Mouse (Mus musculus): Measurements from ENCODE around the gene Zfp518a.

Zfp518a gene

DNA sequence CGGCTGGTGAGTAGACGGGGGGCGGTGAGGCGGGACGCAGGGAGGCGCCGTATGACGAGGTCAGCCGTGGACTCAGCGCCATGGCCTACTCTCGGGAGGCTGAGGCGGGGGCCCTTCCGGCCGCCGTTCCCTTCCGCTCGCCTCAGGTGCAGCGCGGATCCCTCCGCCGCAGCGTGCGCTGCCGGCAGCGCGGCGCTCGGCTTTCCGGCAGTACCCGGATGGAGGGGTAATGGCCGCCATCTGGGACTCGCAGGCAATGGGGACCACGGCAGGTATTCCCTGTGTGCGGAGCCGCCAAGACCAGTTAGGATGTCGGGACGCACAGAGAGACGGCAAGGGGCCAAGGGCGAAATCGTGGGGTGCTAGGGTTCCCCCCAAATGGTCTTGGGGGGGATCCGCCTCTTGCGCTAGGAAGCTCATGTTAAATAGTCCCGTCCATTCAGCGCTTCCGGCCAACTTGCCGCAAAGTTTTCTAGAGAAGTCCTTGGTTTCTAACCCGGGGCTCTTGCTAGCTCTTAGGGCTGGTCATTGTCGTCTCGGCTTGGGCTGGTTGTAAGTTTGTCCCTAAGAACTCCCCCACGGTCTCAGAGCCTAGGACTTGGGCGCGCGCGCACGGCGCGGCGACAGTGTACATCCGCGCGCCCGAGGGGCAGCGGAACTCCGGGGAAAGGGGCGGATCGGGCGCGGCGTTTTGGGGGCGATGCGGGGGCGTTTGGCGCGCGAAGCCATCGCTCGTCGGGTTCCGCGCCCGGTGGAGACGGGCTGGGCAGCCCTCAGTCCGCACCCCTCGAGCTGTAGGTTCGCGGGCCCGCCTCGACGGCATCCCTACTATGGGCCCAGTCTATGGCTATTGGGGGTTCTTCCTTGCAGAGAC, at the start of gene Zfp518a:
Gene Zfp518a, plus strand, starts transcription at position 187 of the 874 bp plus-strand sequence.
- DNase-seq (ENCODE audit: low read depth, low spot score): peak; percentile 84

DNA sequence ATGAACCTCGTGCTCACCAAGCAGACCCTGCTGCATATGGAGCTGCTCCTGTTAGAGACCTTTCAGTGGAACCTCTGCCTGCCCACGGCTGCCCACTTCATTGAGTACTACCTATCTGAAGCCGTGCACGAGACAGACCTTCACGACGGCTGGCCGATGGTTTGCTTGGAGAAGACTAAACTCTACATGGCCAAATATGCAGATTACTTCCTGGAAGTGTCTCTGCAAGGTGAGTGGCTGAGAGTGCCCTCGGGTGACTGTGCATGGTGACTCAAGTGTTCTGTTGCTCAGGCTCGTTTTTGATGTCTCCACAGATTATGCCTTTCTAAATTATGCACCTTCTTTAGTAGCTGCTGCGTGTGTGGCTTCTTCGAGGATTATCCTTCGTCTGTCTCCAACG, 49.8 kb upstream of the Zfp518a start:
- no peak for DNase-seq (ENCODE audit: low read depth, low spot score)

- no peak for DNase-seq (ENCODE audit: low read depth, low spot score)
Observed at GRCm38 (mm10) chr19:40849391-40849790, 45.1 kb upstream of the Zfp518a start.

- no peak for DNase-seq (ENCODE audit: low read depth, low spot score)
Observed at GRCm38 (mm10) chr19:40859555-40859954, 35.0 kb upstream of the Zfp518a start.

- no peak for DNase-seq (ENCODE audit: low read depth, low spot score)
Observed at GRCm38 (mm10) chr19:40868284-40868683, 26.2 kb upstream of the Zfp518a start.

- no peak for DNase-seq (ENCODE audit: low read depth, low spot score)
Observed at GRCm38 (mm10) chr19:40869425-40870105, 24.9 kb upstream of the Zfp518a start.

- peak; percentile 94 for DNase-seq (ENCODE audit: low read depth, low spot score)
Observed at GRCm38 (mm10) chr19:40872955-40873665, 21.4 kb upstream of the Zfp518a start.

DNA sequence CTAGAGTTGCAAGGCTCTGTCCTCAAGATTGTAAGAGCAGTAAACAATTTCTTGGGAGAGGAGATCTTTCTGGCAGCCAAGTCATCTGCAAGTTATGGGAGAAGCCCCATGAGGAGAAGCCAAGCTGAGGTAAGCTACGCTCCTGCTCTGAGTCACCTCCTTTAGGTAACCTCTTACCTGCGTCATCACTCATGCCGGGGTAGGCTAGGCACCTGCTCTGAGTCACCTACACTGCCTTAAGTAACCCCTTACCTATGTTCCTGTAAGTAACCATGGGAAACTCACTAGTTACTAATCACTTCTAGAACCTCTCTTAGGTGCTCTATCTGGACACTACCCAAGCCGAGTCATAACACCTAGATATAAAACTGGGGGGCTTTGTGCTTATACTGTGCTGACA, 12.8 kb upstream of the Zfp518a start:
- no peak for DNase-seq (ENCODE audit: low read depth, low spot score)

DNA sequence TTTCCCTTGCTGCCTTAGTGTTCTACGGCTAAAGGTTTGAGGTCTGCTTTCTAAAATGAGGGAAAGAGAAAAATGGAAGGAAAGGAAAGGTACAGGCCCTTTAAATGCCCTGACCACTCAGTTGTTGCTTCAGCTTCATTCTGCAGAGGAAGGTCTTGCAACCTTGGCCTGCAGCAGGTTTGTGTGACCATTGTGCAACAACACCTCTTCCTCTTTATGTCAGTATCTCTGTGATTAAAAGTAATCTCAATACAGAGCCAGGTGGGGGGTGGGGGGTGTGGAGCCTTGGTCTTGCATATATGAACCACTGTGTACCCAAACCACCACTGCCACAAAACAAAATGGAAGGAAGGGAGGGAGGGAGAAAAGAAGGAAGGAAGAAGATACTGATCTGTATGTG, 5.6 kb upstream of the Zfp518a start:
- no peak for DNase-seq (ENCODE audit: low read depth, low spot score)

- no peak for DNase-seq (ENCODE audit: low read depth, low spot score)
Observed at GRCm38 (mm10) chr19:40894071-40894506, 416 bp upstream of the Zfp518a start.

DNA sequence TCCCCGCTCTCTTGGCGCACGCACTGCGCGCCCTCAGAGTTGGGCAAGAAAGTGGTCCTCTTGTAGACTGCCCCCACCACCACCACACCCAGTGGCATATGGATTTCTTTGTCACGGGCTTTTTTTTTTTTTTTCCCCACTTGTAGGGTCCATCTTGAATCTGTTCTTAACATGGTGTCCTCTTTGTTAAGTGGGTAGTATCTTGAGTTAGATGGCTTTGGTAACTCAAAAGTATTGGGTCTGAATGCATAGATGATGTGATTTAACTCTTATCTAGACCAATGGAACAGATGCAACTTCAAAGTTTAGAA, 843 bp downstream of the Zfp518a start:
- peak; percentile 1 for DNase-seq (ENCODE audit: low read depth, low spot score)

- no peak for DNase-seq (ENCODE audit: low read depth, low spot score)
Observed at GRCm38 (mm10) chr19:40931581-40932369, 37.3 kb downstream of the Zfp518a start.

DNA sequence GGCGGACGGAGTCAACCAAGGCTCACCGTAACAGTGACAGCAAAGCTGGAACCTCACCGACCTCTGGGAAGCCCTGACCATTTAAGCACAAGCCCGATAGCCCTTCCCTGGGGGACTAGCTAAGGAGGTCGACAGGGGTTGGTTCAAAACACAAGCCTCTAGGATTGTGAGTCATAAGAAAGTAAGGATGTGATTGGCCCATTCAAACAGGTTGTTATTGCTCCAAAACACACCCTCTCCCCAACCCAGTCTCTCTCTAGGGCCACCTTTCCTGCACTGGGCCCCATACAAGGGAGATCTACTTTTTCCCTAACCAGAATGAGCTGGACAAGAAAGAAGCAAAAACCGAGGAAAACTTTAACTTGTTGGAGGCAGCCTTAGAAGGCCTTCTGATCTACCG, 40.9 kb downstream of the Zfp518a start:
- no peak for DNase-seq (ENCODE audit: low read depth, low spot score)

DNA sequence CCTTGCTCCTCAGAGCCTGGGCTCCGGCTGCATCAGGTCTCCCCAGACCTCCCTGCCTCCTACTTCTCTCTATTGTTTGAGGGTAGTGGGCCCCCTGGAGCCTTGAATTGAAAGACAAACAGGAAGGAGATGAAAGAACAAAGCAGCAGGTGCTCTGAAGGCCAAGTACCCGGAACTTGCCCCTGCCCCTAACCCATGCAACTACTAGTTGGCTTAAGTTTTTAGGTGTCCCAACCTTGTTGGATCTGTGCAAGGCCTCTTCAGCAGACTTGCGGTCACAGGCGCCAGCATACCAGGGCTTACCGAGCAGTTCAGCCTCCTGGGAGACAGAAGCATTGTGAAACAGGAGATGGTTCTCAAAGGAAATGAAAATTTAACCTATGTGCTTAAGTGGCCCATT, 41.5 kb downstream of the Zfp518a start:
- no peak for DNase-seq (ENCODE audit: low read depth, low spot score)

GRCm38 (mm10) chr19:40943552-40943951, 49.0 kb downstream of the Zfp518a start:
- DNase-seq (ENCODE audit: low read depth, low spot score): no peak

DNA sequence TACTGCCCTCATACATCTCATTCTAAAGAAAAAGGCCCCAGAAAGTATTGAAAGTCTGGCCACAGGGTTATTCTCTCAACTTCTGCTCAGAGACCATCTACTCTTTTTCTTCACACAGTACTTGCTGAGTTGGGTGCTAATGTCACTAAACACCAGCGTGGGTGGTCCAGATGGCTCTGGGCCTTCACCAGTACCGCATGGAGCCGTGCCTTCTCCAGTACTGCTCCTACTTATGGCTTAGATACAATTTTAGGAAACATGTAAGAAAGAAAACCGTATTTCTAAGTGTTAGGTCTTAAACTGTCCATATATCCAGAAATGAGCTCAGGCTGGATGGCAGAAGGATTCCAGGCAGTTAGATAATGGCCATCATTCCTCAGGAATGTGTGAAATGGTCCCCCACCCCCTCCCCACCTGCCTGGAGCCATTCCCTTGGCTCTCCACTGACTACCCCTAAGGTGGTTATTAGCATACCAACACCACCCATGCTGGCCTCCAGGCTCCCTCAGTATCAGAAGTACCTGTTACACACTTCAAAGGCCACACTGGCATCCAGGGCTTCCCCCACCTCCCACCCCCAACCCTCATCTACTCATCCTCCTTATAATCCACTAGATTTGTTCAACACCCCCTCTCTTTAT, 52.6 kb downstream of the Zfp518a start:
- DNase-seq (ENCODE audit: low read depth, low spot score): no peak

- DNase-seq (ENCODE audit: low read depth, low spot score): no peak
Observed at GRCm38 (mm10) chr19:40958981-40959380, 64.5 kb downstream of the Zfp518a start.

GRCm38 (mm10) chr19:40962988-40963387, 68.5 kb downstream of the Zfp518a start:
- DNase-seq (ENCODE audit: low read depth, low spot score): no peak

DNA sequence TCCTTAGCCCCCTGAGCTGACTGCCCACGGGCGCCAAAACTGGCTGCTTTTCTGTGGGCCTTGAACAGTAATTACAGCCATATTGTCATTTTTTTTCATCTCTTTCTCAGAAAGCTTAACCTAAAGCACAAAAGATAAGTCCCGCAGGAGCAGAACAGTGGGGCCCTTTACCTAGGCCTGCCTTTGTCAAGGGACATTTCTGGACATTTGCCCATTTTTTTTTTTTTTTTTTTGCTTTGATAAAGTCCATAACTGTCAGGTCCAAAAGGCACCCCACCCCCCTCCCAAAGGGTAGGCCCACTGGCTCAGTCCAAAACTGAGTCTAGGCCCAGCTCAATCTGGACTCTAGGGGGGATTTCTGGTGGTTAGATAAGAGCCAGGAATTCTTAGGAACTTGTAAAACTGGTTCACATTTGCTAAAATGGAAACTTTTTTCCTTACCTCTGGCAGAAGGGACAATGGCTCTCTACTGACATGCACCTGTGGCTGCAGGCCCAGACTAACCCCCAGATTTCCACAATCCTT, 69.9 kb downstream of the Zfp518a start:
- no peak for DNase-seq (ENCODE audit: low read depth, low spot score)

DNA sequence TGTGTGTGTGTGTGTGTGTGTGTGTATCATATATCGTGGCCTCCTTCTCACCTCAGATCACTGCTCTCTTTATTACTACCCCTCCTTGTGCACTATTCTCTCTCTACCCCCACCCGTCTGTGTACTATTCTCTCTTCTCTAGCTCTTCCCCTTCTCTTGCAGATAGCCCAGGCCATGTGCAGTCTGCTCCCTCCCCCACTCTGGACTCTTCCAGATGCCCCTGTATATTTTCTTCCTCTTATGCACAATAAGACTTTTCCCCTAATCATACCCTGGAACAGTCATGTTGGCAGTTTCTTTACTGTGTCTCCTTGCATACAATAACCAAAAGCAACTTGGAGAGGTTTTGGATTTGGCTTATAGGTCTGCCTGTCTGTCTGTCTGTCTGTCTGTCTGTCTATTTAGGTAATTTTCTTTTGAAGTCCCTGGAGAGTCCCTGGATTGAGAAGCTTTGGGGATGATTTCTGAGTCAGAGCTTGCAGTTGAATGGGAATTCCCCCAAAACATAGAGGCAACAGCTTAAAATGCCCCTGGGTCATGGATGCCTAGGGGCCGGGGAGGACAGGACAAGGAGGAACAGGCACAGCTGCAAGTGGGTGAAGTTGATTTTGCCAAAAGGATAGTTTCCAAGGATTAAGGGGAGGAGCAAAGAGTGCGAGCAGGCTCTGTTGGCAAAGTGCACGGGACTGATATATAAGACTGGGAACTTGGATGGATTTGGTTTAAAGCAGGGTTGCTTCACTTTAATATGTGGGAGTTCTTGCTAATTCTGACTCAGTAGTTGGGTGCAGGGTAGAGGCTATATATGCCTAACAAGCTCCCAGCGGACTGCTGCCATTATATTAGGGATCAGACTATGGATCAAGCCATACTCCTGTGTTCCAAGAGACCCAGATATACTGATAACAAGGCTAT, 70.7 kb downstream of the Zfp518a start:
- no peak for DNase-seq (ENCODE audit: low read depth, low spot score)

Data from brain, embryonic 18.5 days (tissue).